Mouse (Mus musculus): Measurements from ENCODE around the gene Uaca. TPM values are rescaled to one million over a fixed set of nuclear protein-coding genes. Genes with fewer than 3 reads are reported as not detected.

Uaca gene
- 2.3 and 2.9 TPM in 2 replicates for polyA plus RNA-seq (2012; rRNA removed)

GRCm38 (mm10) chr9:60794210-60794840 is at the start of gene Uaca:
Gene Uaca (plus strand): TSS chr9:60794542.
- Histone ChIP-seq H3K4me3 (ENCODE audit: control insufficient read depth, insufficient read depth, low read length) (peak within 1 kb of the TSS; percentile 67), H3K36me3 (ENCODE audit: control insufficient read depth, insufficient read depth, low read length) (no peaks in the 10 kb centered on the region), H3K27ac (ENCODE audit: control insufficient read depth, insufficient read depth, low read length) (no peak within 1 kb of the TSS), H3K4me1 (replicated peaks; ENCODE audit: control insufficient read depth, insufficient read depth, low read length) (peaks cover 12% of the 10 kb centered on the region), H3K27me3 (ENCODE audit: control insufficient read depth, insufficient read depth, low read length) (no peaks in the 10 kb centered on the region)
- 2% methylated on average over 45 of the region's 45 CpGs for WGBS
- no peak for TF ChIP-seq POLR2A (IDR thresholded peaks at IDR 0.05; ENCODE audit: control insufficient read depth, extremely low read depth, insufficient read depth, low read length, poor library complexity)
- TF ChIP-seq CTCF (IDR thresholded peaks at IDR 0.05; ENCODE audit: borderline replicate concordance, control insufficient read depth, extremely low read depth, insufficient read depth, low read length, poor library complexity) = no peak
- DNase-seq = peak; percentile 43

- H3K36me3 ChIP-seq (ENCODE audit: control insufficient read depth, insufficient read depth, low read length) = no peaks in the 10 kb centered on the region
- no peaks in the 10 kb centered on the region; the same call in 1 of the 2 replicates for H3K27me3 ChIP-seq (ENCODE audit: control insufficient read depth, insufficient read depth, low read length)
- no peak overlapping the region for H3K4me3 ChIP-seq (ENCODE audit: control insufficient read depth, insufficient read depth, low read length)
- no peak overlapping the region for H3K27ac ChIP-seq (ENCODE audit: control insufficient read depth, insufficient read depth, low read length)
- TF ChIP-seq POLR2A (IDR thresholded peaks at IDR 0.05; ENCODE audit: control insufficient read depth, extremely low read depth, insufficient read depth, low read length, poor library complexity) = no peak
- TF ChIP-seq CTCF (IDR thresholded peaks at IDR 0.05; ENCODE audit: borderline replicate concordance, control insufficient read depth, extremely low read depth, insufficient read depth, low read length, poor library complexity) = no peak
- no peak for DNase-seq
- WGBS = 75% methylated on average over 4 of the region's 4 CpGs
- H3K4me1 ChIP-seq (replicated peaks; ENCODE audit: control insufficient read depth, insufficient read depth, low read length) = peaks cover 4% of the 10 kb centered on the region; the same call in 1 of the 2 replicates
Observed at GRCm38 (mm10) chr9:60744971-60745370, 49.4 kb upstream of the Uaca start.

DNA sequence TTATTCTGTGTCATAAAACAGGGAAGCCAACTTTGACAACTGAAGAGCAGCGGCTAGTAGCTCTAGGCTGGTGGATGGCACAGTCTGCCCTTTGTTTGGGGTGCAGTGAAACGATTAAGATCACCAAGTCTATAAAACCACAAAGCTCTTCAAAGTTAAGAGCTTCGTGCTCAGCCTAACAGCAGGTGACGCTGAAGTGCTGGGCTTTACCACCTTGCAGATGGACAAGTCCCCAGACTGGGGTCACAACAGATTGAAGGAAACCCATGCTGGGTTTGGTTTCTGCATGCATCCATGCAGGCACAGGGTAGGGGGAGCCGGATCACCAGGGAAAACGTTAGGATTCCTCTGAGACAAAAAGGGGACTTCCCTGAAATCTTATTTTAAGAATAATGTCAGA is 47.8 kb upstream of the Uaca start:
- H3K4me3 ChIP-seq (ENCODE audit: control insufficient read depth, insufficient read depth, low read length) = no peak overlapping the region
- H3K27ac ChIP-seq (ENCODE audit: control insufficient read depth, insufficient read depth, low read length) = no peak overlapping the region
- no peaks in the 10 kb centered on the region; the same call in 1 of the 2 replicates for H3K27me3 ChIP-seq (ENCODE audit: control insufficient read depth, insufficient read depth, low read length)
- WGBS = 25% methylated on average over 6 of the region's 6 CpGs
- peaks cover 4% of the 10 kb centered on the region; the same call in 1 of the 2 replicates for H3K4me1 ChIP-seq (replicated peaks; ENCODE audit: control insufficient read depth, insufficient read depth, low read length)
- H3K36me3 ChIP-seq (ENCODE audit: control insufficient read depth, insufficient read depth, low read length) = no peaks in the 10 kb centered on the region
- no peak for DNase-seq
- TF ChIP-seq POLR2A (IDR thresholded peaks at IDR 0.05; ENCODE audit: control insufficient read depth, extremely low read depth, insufficient read depth, low read length, poor library complexity) (no peak), CTCF (IDR thresholded peaks at IDR 0.05; ENCODE audit: borderline replicate concordance, control insufficient read depth, extremely low read depth, insufficient read depth, low read length, poor library complexity) (no peak)

DNA sequence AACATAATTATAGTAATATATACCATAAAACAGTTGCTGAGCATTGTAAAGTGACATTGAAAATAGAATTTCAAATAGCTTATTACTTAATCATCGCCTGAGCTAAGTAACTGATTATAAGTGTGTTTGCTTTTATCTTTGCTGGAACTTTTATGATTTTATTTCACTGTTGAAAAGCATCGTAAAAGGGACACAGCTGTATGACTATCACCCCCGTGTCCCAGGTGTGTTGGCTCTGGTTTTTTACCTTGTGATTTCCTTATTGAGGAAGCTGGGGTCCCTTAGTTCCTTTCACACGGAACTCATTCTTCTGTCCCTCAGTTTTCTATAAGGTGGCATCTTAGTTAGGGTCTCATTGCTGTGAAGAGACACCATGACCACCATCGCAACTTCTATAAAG is 46.7 kb upstream of the Uaca start:
- H3K4me1 ChIP-seq (replicated peaks; ENCODE audit: control insufficient read depth, insufficient read depth, low read length) = peaks cover 4% of the 10 kb centered on the region; the same call in 1 of the 2 replicates
- WGBS = 89% methylated on average over 5 of the region's 5 CpGs
- DNase-seq = no peak
- H3K27ac ChIP-seq (ENCODE audit: control insufficient read depth, insufficient read depth, low read length) = no peak overlapping the region
- H3K36me3 ChIP-seq (ENCODE audit: control insufficient read depth, insufficient read depth, low read length) = no peaks in the 10 kb centered on the region
- no peak overlapping the region for H3K4me3 ChIP-seq (ENCODE audit: control insufficient read depth, insufficient read depth, low read length)
- no peaks in the 10 kb centered on the region; the same call in 1 of the 2 replicates for H3K27me3 ChIP-seq (ENCODE audit: control insufficient read depth, insufficient read depth, low read length)
- TF ChIP-seq POLR2A (IDR thresholded peaks at IDR 0.05; ENCODE audit: control insufficient read depth, extremely low read depth, insufficient read depth, low read length, poor library complexity) = no peak
- no peak for TF ChIP-seq CTCF (IDR thresholded peaks at IDR 0.05; ENCODE audit: borderline replicate concordance, control insufficient read depth, extremely low read depth, insufficient read depth, low read length, poor library complexity)

DNA sequence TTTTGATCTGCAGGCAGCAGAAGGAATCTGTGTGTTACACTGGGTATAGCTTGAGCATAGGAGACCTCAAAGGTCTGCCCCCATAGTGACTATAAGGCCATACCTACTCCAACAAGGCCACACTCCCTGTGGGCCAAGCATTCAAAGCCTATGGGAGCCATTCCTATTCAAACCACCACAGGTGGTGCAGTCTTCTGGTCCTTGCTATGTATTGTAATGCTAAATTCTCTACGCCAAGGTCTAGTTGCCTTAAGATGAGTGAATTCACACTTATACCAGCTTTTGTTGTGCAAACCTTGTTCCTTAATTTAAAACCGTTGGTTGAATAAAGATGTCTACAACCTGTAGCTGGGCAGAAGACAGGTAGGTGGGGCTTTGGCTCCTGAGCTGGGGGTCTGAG is 46.2 kb upstream of the Uaca start:
- H3K36me3 ChIP-seq (ENCODE audit: control insufficient read depth, insufficient read depth, low read length) = no peaks in the 10 kb centered on the region
- H3K4me1 ChIP-seq (replicated peaks; ENCODE audit: control insufficient read depth, insufficient read depth, low read length) = peaks cover 4% of the 10 kb centered on the region; the same call in 1 of the 2 replicates
- no peak overlapping the region for H3K4me3 ChIP-seq (ENCODE audit: control insufficient read depth, insufficient read depth, low read length)
- 95% methylated on average over 2 of the region's 2 CpGs for WGBS
- no peaks in the 10 kb centered on the region for H3K27me3 ChIP-seq (ENCODE audit: control insufficient read depth, insufficient read depth, low read length)
- no peak overlapping the region for H3K27ac ChIP-seq (ENCODE audit: control insufficient read depth, insufficient read depth, low read length)
- DNase-seq = no peak
- TF ChIP-seq POLR2A (IDR thresholded peaks at IDR 0.05; ENCODE audit: control insufficient read depth, extremely low read depth, insufficient read depth, low read length, poor library complexity) = no peak
- no peak for TF ChIP-seq CTCF (IDR thresholded peaks at IDR 0.05; ENCODE audit: borderline replicate concordance, control insufficient read depth, extremely low read depth, insufficient read depth, low read length, poor library complexity)

GRCm38 (mm10) chr9:60749105-60749504 is 45.2 kb upstream of the Uaca start:
- no peak for TF ChIP-seq CTCF (IDR thresholded peaks at IDR 0.05; ENCODE audit: borderline replicate concordance, control insufficient read depth, extremely low read depth, insufficient read depth, low read length, poor library complexity)
- no peak for TF ChIP-seq POLR2A (IDR thresholded peaks at IDR 0.05; ENCODE audit: control insufficient read depth, extremely low read depth, insufficient read depth, low read length, poor library complexity)
- WGBS = 93% methylated on average over 2 of the region's 2 CpGs
- DNase-seq = no peak

More at GRCm38 (mm10) chr9:60749105-60749504, 45.2 kb upstream of the Uaca start:
- no peaks in the 10 kb centered on the region for H3K36me3 ChIP-seq (ENCODE audit: control insufficient read depth, insufficient read depth, low read length)
- H3K4me1 ChIP-seq (replicated peaks; ENCODE audit: control insufficient read depth, insufficient read depth, low read length) = peaks cover 4% of the 10 kb centered on the region; the same call in 1 of the 2 replicates
- H3K4me3 ChIP-seq (ENCODE audit: control insufficient read depth, insufficient read depth, low read length) = no peak overlapping the region
- H3K27ac ChIP-seq (ENCODE audit: control insufficient read depth, insufficient read depth, low read length) = no peak overlapping the region
- H3K27me3 ChIP-seq (ENCODE audit: control insufficient read depth, insufficient read depth, low read length) = no peaks in the 10 kb centered on the region

Measured in thymus, adult 2 months (tissue).